Mouse (Mus musculus): ENCODE measurements around the gene Spen.
A peak's percentile ranks its signal among the peaks of the same experiment; 100 is the strongest.
"Not testable (repeated sequence)": the region's sequence is repeated elsewhere in the genome, so short reads cannot be mapped to it uniquely, and the experiment has no call there.

The Spen gene

GRCm38 (mm10) chr4:141559131-141559897, 20.9 kb upstream of the Spen start:
- peak; percentile 83 for DNase-seq (ENCODE audit: low read depth, low spot score)

DNA sequence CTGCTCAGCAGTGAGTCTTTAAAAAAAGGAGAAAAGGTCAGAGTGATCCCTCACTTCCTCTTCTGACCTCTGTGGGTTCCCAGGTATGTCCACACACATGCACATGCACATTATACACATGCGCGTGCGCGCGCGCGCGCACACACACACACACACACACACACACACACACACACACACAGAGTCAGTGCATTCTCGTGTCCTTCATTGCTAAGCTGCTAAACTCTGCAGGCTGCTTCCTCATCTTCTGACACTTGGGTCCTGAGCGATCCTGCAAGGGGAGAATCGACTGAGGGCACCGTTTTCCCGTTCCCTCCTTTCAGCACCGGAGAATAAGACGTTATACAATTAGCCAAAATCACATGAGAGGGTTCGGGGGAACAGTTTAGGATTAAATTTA, 20.3 kb upstream of the Spen start:
- peak; percentile 43 for DNase-seq (ENCODE audit: low read depth, low spot score)

DNA sequence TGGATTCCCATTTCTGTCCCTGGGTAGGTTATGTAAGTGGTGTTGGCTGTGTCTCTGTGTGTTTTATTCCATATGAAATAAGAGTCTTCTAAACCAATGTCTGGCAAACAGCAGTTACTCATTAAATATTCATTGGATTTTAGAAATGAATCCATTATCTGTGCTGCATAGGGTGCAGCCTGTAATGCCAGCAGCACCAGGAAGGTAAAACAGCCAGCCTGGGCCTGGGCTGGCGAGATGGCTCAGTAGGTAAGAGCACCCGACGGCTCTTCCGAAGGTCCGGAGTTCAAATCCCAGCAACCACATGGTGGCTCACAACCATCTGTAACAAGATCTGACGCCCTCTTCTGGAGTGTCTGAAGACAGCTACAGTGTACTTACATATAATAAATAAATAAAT, 17.8 kb upstream of the Spen start:
- DNase-seq (ENCODE audit: low read depth, low spot score) = not testable (repeated sequence)

DNA sequence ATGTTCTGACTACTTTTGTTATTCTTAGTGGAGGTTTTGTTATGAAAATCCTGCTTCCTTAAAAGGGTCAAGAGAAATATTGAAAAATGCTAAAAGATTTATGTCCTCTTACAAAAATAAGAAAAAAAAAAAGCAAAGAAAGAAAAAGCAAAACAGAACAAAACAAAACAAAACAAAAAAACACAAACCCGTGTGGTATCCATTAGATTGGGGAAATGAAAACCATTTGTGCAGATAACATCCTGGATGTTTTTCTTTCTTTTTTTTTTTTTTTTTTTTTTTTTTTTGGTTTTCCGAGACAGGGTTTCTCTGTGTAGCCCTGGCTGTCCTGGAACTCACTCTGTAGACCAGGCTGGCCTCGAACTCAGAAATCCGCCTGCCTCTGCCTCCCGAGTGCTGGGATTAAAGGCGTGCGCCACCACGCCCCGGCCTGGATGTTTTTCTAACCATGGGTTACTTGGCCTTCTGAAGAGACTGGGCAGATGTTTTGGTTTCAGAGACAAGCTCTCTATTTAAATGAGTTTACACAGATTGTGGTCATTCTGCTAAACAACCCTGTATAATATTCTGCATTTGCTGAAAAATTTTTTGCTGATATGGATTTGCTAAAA, 16.0 kb upstream of the Spen start:
- not testable (repeated sequence) for DNase-seq (ENCODE audit: low read depth, low spot score)

DNA sequence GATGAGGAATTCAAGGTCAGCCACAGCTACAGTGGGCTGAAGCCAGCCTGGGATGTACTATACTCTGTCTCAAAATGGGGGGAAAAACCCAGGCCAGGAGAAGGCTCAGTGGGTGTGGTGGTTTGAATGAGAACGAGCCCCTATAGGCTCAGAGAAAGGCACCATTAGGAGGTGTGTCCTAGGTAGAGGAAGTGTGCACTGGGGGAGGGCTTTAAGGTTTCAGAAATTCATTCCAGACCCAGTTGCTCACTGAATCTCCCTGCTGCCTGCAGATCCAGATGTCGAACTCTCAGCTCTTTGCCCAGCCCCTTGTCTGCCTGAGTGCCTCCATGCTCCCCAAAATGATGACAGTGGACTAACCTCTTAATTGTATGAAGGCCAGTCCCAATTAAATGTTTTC, 14.1 kb upstream of the Spen start:
- peak; percentile 74 for DNase-seq (ENCODE audit: low read depth, low spot score)

- no peak for DNase-seq (ENCODE audit: low read depth, low spot score)
Measured at GRCm38 (mm10) chr4:141547299-141547698, 8.9 kb upstream of the Spen start.

DNA sequence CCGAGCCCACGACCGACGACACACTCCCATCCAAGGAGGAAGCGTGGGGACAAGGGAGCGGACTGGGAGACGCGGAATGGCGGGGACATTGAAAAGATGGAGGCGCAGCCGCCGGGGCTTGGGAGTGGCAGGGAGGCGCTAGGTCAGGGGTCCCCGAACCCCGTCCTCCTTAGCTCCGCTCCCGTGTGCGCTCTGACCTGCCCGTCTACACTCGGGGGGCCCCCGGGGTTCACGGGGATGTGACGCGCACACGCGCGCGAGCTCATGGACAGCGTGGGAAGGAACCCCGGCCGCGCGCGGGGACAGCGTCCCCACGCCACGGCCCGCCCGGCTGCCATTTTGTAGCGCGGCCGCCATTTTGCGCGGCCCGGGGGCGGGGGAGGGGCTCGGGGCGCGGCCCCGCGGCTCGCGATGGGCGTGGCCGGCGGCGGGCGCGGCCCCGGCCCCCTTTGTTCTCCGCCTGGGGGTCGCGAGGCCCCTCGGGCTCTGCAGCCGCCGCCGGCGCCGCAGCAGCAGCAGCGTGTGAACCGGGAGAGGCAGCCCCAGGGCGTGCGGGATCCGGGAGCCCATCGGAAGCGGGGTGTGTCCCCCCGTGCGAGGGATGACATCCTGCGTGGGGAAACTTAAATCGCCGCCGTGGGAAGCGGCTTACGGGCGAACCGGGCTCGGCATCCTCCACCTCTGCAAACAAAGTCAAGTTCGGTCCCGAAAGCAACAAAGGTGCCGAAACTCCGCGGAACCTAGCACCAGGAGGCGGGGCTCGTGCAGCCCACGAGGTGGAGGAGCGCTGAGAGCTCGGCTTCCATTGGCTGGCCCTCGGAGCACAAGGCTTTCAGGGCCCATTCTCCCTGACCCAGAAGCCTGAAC, 8.2 kb upstream of the Spen start:
- peak; percentile 90 for DNase-seq (ENCODE audit: low read depth, low spot score)

- DNase-seq (ENCODE audit: low read depth, low spot score) = peak; percentile 100
Measured at GRCm38 (mm10) chr4:141545743-141546333, 7.4 kb upstream of the Spen start.

DNA sequence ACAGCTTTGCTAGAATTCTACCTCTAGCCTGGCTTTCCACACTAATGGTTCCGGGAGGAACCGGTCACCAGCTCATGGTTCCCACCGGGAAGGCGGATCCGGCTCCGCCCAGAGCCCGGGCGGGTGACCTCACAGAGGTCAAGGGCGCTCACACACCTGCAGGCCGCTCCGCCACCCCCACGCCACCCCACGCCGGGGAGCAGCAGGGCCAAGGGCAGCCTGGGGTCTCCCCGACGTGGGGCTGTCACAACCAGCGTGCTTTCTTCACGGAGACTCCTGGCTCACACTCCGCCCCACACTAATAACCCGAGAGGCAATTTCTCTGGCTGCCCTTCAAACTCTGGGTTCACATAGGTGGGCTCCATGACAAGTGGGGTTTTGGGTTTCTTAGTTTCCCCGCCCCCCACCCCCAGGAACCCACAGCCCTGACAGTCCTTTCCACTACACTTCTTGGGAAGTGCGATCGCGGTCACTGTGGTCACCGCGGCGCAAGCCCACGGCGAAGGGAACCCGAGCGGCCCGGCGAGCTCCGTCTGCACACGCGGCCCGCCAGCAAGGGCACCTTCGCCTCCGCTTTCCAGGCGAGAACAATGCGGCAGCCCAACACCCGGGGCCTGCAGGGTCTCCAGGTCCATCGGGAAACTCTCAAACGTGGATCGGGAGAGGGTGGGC, 6.8 kb upstream of the Spen start:
- peak; percentile 58 for DNase-seq (ENCODE audit: low read depth, low spot score)

DNA sequence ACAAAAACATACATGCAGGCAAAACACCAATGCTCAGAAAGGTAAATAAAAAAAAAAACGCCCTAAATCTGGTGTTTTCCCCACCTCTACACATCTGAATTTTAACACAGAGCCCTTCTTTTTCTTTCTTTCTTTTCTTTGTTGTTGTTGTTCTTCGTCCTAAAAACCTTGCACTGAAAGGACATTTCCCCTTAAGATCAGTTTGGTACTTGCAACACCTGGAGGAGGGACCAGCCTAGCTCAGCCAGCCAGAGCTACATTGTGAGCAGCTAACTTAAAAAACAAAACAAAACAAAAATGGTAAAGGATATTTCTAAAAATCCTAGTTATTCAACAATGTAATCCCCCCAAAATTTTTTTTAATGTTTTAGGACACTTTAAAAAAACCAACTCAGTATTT, 6.1 kb upstream of the Spen start:
- no peak for DNase-seq (ENCODE audit: low read depth, low spot score)

- no peak for DNase-seq (ENCODE audit: low read depth, low spot score)
Measured at GRCm38 (mm10) chr4:141543593-141543992, 5.2 kb upstream of the Spen start.

- no peak for DNase-seq (ENCODE audit: low read depth, low spot score)
Measured at GRCm38 (mm10) chr4:141541851-141542250, 3.5 kb upstream of the Spen start.

DNA sequence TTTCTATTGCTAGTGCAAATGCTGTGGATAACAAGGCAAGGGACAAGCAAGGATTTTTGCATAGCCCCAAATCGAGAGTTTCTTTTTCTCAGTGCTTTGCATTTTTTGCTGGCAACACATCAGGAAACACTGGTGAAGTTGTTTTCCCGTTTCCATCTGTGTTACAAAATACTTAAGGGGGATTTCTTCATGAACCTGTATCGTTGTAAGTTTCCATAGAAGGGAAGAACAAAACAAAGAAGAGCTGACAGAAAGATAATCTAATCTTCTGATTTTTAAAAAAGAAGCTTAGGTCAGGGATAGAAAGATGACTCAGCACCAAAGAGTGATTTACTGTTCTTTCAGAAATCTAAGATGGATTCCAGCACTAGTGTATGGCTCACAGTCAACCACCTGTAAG, 2.4 kb upstream of the Spen start:
- DNase-seq (ENCODE audit: low read depth, low spot score) = no peak

- DNase-seq (ENCODE audit: low read depth, low spot score) = no peak
Measured at GRCm38 (mm10) chr4:141539213-141539767, 893 bp upstream of the Spen start.

GRCm38 (mm10) chr4:141537706-141538407, 540 bp downstream of the Spen start:
- no peak for DNase-seq (ENCODE audit: low read depth, low spot score)

GRCm38 (mm10) chr4:141537226-141537610, 1.2 kb downstream of the Spen start:
- no peak for DNase-seq (ENCODE audit: low read depth, low spot score)

GRCm38 (mm10) chr4:141536291-141537225, 1.8 kb downstream of the Spen start:
- peak; percentile 81 for DNase-seq (ENCODE audit: low read depth, low spot score)

- DNase-seq (ENCODE audit: low read depth, low spot score) = peak; percentile 46
Measured at GRCm38 (mm10) chr4:141534947-141535680, 3.3 kb downstream of the Spen start.

DNA sequence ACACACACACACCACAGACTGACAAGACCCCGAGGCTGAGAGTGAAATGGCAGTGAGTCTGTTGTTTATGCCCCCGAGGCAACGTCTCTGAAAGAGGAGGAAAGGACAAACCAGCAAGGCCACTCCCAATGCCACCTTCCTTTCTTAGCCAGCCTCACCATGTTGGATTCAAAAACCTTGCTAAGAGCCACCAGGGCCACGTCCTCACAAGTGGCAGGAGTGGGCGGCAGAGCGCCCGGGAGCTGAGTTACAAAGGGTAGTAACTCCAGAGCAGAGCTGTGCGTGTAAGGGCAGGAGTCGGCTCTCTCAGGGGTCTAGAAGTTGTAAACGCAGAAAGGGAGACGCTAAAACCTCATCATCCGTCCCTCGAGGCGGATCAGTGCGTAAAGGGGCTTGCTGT, 7.4 kb downstream of the Spen start:
- no peak for DNase-seq (ENCODE audit: low read depth, low spot score)

All from forelimb bud, embryonic 11.5 days (tissue).